Mouse (Mus musculus) embryonic facial prominence, embryonic 13.5 days (tissue): Measurements from ENCODE around the gene Arf5. TPM values are rescaled to one million over a fixed set of nuclear protein-coding genes. Genes with fewer than 3 reads are reported as not detected.

Experiments
- ATAC-seq: fragments of 200-750 bp; cut with Nextera tagmentation; 2 replicates; pipeline ENCODE4 v1.8.0; 2017; ENCODE audit warnings: low read depth; ENCODE audit not compliant: insufficient number of reproducible peaks, insufficient read depth, low FRiP score, low TSS enrichment
- H3K27ac ChIP-seq: fragments of 300-500 bp; sonication (generic); 2 replicates; pipeline ENCODE4 v1.5.1; 2015; ENCODE audit warnings: moderate library complexity, mild to moderate bottlenecking, inconsistent platforms
- H3K27me3 ChIP-seq: fragments of 300-500 bp; sonication (generic); 2 replicates; pipeline ENCODE4 v1.6.1; 2015; ENCODE audit warnings: mild to moderate bottlenecking, inconsistent platforms
- H3K36me3 ChIP-seq: fragments of 300-500 bp; sonication (generic); 2 replicates; pipeline ENCODE4 v1.6.1; 2015; ENCODE audit warnings: mild to moderate bottlenecking, inconsistent platforms
- H3K4me1 ChIP-seq: fragments of 300-500 bp; sonication (generic); 2 replicates; pipeline ENCODE4 v1.6.1; 2015; ENCODE audit warnings: inconsistent platforms
- H3K4me2 ChIP-seq: fragments of 300-500 bp; sonication (generic); 2 replicates; pipeline ENCODE4 v1.6.1; 2015; ENCODE audit warnings: moderate library complexity, mild to moderate bottlenecking, inconsistent platforms
- H3K4me3 ChIP-seq: fragments of 300-500 bp; sonication (generic); 2 replicates; pipeline ENCODE4 v1.5.1; 2015; ENCODE audit warnings: mild to moderate bottlenecking, inconsistent platforms
- H3K9ac ChIP-seq: fragments of 300-500 bp; sonication (generic); 2 replicates; pipeline ENCODE4 v1.6.1; 2015; ENCODE audit warnings: mild to moderate bottlenecking, inconsistent platforms
- H3K9me3 ChIP-seq: fragments of 300-500 bp; sonication (generic); 2 replicates; pipeline ENCODE4 v1.6.1; 2016; ENCODE audit warnings: inconsistent platforms
- WGBS: fragments of 180-500 bp; shearing (Covaris S2); methylation state at CpG from one replicate; pipeline ENCODE4 v1.1.7; 2015; ENCODE audit warnings: mixed read lengths; 5-methylcytosine and 5-hydroxymethylcytosine counted together
- polyA plus RNA-seq: library from polyadenylated mRNA; unstranded; fragments of >200 nt; fragmentation: Nextera tagmentation; extraction: Ambion mirVana; gene quantifications from 2 replicates; pipeline ENCODE4 v1.2.1, GENCODE M21; 2015

The Arf5 gene
- polyA plus RNA-seq, 1 experiment from 2014 or later: 407 TPM

- Histone ChIP-seq H3K36me3 (peaks cover 43% of the 10 kb centered on the region), H3K4me3 (no peak overlapping the region), H3K27me3 (no peaks in the 10 kb centered on the region), H3K9ac (no peak overlapping the region), H3K4me1 (peaks cover 20% of the 10 kb centered on the region), H3K9me3 (no peaks in the 10 kb centered on the region), H3K4me2 (no peak overlapping the region), H3K27ac (no peak overlapping the region)
- WGBS: 77% methylated on average over 4 of the region's 4 CpGs
- no peak for ATAC-seq
Observed at GRCm38 (mm10) chr6:28416981-28417380, 6.4 kb upstream of the Arf5 start.

- peaks cover 25% of the 10 kb centered on the region for H3K4me1 ChIP-seq
- WGBS: 93% methylated on average over 14 of the region's 14 CpGs
- ATAC-seq: no peak
Observed at GRCm38 (mm10) chr6:28418449-28418848, 4.9 kb upstream of the Arf5 start.

GRCm38 (mm10) chr6:28419673-28420072, 3.7 kb upstream of the Arf5 start:
- Histone ChIP-seq H3K27me3 (no peaks in the 10 kb centered on the region), H3K4me2 (peak overlapping the region; percentile 95), H3K4me1 (peaks cover 30% of the 10 kb centered on the region), H3K9me3 (no peaks in the 10 kb centered on the region), H3K9ac (peak overlapping the region; percentile 89), H3K4me3 (peak overlapping the region; percentile 90; the same call in 1 of the 2 replicates), H3K36me3 (peaks cover 40% of the 10 kb centered on the region), H3K27ac (no peak overlapping the region)
- WGBS: 63% methylated on average over 2 of the region's 2 CpGs
- no peak for ATAC-seq

More at GRCm38 (mm10) chr6:28418449-28418848, 4.9 kb upstream of the Arf5 start:
- no peak overlapping the region for H3K4me3 ChIP-seq
- H3K36me3 ChIP-seq: peaks cover 41% of the 10 kb centered on the region
- no peak overlapping the region for H3K4me2 ChIP-seq
- no peak overlapping the region for H3K27ac ChIP-seq
- H3K9me3 ChIP-seq: no peaks in the 10 kb centered on the region
- no peaks in the 10 kb centered on the region for H3K27me3 ChIP-seq
- H3K9ac ChIP-seq: no peak overlapping the region

DNA sequence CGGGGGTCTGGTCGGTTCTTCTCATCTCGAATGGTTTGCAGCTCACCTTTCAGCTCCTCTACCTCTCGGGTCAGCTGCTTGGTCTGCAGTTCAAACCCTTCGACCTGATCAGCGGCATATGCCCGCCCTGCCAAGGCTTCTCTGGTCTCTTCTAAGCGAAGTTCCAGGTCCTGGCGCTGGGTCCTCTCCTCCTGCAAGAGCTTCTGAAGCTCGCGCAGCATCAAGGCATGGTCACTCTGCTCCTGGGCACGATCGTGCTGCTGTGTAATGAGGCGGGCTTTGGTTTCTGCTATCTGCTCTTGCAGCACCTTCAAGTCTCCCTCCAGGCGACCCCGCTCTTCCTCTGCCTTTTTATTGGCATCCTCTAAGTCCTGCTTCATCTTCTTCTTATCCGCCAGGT, 3.0 kb upstream of the Arf5 start:
- no peak for ATAC-seq
- no peaks in the 10 kb centered on the region for H3K9me3 ChIP-seq
- peaks cover 33% of the 10 kb centered on the region for H3K36me3 ChIP-seq
- H3K4me1 ChIP-seq: peaks cover 35% of the 10 kb centered on the region
- H3K9ac ChIP-seq: peak overlapping the region; percentile 89
- peak overlapping the region; percentile 90 for H3K4me3 ChIP-seq
- H3K4me2 ChIP-seq: peak overlapping the region; percentile 95
- no peaks in the 10 kb centered on the region for H3K27me3 ChIP-seq
- WGBS: 80% methylated on average over 17 of the region's 17 CpGs
- H3K27ac ChIP-seq: no peak overlapping the region

GRCm38 (mm10) chr6:28420865-28421264, 2.5 kb upstream of the Arf5 start:
- Histone ChIP-seq H3K9ac (peak overlapping the region; percentile 89), H3K4me1 (peaks cover 40% of the 10 kb centered on the region), H3K27ac (0 out of 2 replicates have a peak overlapping the region, but pooled peaks have one; percentile 64), H3K4me2 (peak overlapping the region; percentile 95), H3K9me3 (no peaks in the 10 kb centered on the region), H3K4me3 (peak overlapping the region; percentile 90), H3K36me3 (peaks cover 33% of the 10 kb centered on the region), H3K27me3 (no peaks in the 10 kb centered on the region)
- no peak for ATAC-seq
- WGBS: 20% methylated on average over 13 of the region's 13 CpGs

- peak overlapping the region; percentile 89 for H3K9ac ChIP-seq
- WGBS: under 1% methylated on average over 26 of the region's 27 CpGs
- peaks cover 34% of the 10 kb centered on the region for H3K36me3 ChIP-seq
- peak; percentile 89 for ATAC-seq
- H3K27ac ChIP-seq: peak overlapping the region; percentile 64; the same call in 1 of the 2 replicates
- H3K4me3 ChIP-seq: peak overlapping the region; percentile 90
- no peaks in the 10 kb centered on the region for H3K27me3 ChIP-seq
- H3K9me3 ChIP-seq: no peaks in the 10 kb centered on the region
- peaks cover 46% of the 10 kb centered on the region for H3K4me1 ChIP-seq
- peak overlapping the region; percentile 95 for H3K4me2 ChIP-seq
Observed at GRCm38 (mm10) chr6:28421469-28422000, 1.8 kb upstream of the Arf5 start.

GRCm38 (mm10) chr6:28422651-28423290, 589 bp upstream of the Arf5 start:
- Histone ChIP-seq H3K9me3 (no peaks in the 10 kb centered on the region), H3K4me3 (peak overlapping the region; percentile 74), H3K36me3 (peaks cover 35% of the 10 kb centered on the region), H3K27me3 (no peaks in the 10 kb centered on the region), H3K4me1 (peaks cover 49% of the 10 kb centered on the region), H3K27ac (no peak overlapping the region), H3K4me2 (peak overlapping the region; percentile 71), H3K9ac (no peak overlapping the region)
- 69% methylated on average over 15 of the region's 15 CpGs for WGBS
- ATAC-seq: no peak

- Histone ChIP-seq H3K4me1 (peaks cover 49% of the 10 kb centered on the region), H3K9ac (peak overlapping the region; percentile 93), H3K27ac (peak overlapping the region; percentile 80), H3K4me3 (peak overlapping the region; percentile 74), H3K27me3 (no peaks in the 10 kb centered on the region), H3K9me3 (no peaks in the 10 kb centered on the region), H3K36me3 (peaks cover 22% of the 10 kb centered on the region), H3K4me2 (peak overlapping the region; percentile 71)
- ATAC-seq: 0 out of 2 replicates have a peak, but pooled peaks have one; percentile 17
- WGBS: 10% methylated on average over 40 of the region's 46 CpGs
Observed at GRCm38 (mm10) chr6:28423767-28424695, 671 bp downstream of the Arf5 start.

- Histone ChIP-seq H3K4me2 (peak overlapping the region; percentile 71), H3K9ac (0 out of 2 replicates have a peak overlapping the region, but pooled peaks have one; percentile 41), H3K4me3 (peak overlapping the region; percentile 74; the same call in 1 of the 2 replicates), H3K27me3 (no peaks in the 10 kb centered on the region), H3K27ac (no peak overlapping the region), H3K36me3 (peaks cover 21% of the 10 kb centered on the region), H3K4me1 (peaks cover 41% of the 10 kb centered on the region), H3K9me3 (no peaks in the 10 kb centered on the region)
- 89% methylated on average over 6 of the region's 6 CpGs for WGBS
- no peak for ATAC-seq
Observed at GRCm38 (mm10) chr6:28425019-28425418, 1.7 kb downstream of the Arf5 start.

GRCm38 (mm10) chr6:28427096-28427839, 3.9 kb downstream of the Arf5 start, which contains the start of gene Fscn3:
Fscn3 (plus strand) TSS chr6:28427789.
- no peak for ATAC-seq
- H3K27ac ChIP-seq: no peak within 1 kb of the TSS
- H3K4me2 ChIP-seq: no peak within 1 kb of the TSS
- H3K27me3 ChIP-seq: no peaks in the 10 kb centered on the region
- WGBS: 78% methylated on average over 3 of the region's 3 CpGs
- peaks cover 21% of the 10 kb centered on the region for H3K36me3 ChIP-seq
- H3K4me3 ChIP-seq: no peak within 1 kb of the TSS
- H3K4me1 ChIP-seq: peaks cover 26% of the 10 kb centered on the region
- H3K9me3 ChIP-seq: no peaks in the 10 kb centered on the region
- H3K9ac ChIP-seq: no peak within 1 kb of the TSS

GRCm38 (mm10) chr6:28428290-28428689, 4.9 kb downstream of the Arf5 start, which contains the start of gene Gcc1:
Gcc1 (minus strand) TSS chr6:28428390.
- Histone ChIP-seq H3K27ac (no peak within 1 kb of the TSS), H3K9me3 (no peaks in the 10 kb centered on the region), H3K4me1 (peaks cover 24% of the 10 kb centered on the region), H3K27me3 (no peaks in the 10 kb centered on the region), H3K4me3 (no peak within 1 kb of the TSS), H3K9ac (no peak within 1 kb of the TSS), H3K4me2 (no peak within 1 kb of the TSS), H3K36me3 (peaks cover 21% of the 10 kb centered on the region)
- ATAC-seq: no peak
- WGBS: 86% methylated on average over 3 of the region's 3 CpGs
